Mouse (Mus musculus) layer of hippocampus, adult 18-20 months (tissue): ENCODE data around the gene Tram2. TPM values are rescaled to one million over a fixed set of nuclear protein-coding genes. Genes with fewer than 3 reads are reported as not detected.

Experiments
- DNase-seq, 2 experiments: peaks; one replicate each; pipeline ENCODE4 v3.0.0; 2022; ENCODE audit warnings: low spot score in 2 of 2
- total RNA-seq, 2 experiments: library from RNA; stranded (reverse); gene quantifications; 2 replicates each; pipeline ENCODE4 v1.2.3; 2021

The Tram2 gene
- total RNA-seq, 2 experiments from 2014 or later, result 1.1 to 1.4 TPM

DNA sequence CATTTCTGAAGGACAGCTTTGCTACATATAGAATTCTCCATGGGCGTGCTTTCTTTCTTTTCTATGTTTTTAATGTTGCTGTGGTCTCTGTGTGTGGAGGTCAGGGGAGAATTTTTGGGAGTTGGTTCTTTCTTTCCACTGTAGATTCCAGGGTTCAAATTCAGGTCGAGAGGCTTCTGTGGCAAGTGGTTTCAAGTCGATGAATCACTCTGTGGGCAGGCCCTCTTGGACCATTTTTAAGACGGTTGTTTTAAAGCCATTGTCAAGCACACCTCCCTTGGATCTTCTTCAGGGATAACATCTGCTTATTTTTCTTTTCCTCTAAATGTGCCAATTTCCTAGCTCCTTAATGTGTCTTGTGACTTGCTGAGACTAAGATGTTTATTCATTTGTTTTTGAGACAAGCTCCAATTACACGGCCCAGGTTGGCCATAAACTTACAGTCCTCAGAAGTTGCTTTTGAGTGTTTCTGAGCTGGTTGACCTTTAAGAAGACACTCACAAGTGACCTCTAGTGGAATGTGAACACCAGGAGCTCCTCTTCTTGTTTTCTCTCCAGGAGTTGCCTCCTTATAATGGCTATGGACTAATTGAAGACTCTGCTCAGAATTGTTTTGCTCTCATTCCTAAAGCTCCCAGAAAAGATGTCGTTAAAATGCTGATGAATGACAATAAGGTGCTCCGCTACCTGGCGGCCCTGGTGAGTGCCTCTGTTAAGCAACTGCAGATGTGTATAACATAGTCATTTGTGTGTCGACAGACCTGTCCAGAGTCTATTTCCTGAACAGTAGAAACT is 104.5 kb downstream of the Tram2 start:
- no peak for DNase-seq

DNA sequence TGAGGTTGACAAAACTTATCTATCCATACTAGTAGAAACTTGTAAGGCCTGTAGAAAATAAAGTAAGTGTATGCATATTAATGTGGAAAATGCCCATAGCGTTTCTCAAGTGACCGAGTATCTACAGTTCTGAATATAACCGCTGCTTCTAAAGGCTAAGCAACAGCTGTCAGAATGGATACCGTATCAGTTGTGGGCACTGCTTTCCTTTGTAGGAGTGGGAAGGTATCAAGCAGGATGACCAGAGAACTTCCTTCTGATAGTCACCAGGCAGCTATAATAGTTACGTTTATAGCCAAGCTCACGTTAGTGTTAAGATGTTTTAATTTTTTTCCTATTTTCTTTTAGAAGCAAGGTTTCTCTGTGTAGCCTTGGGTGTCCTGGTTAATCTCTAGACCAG is 105.6 kb downstream of the Tram2 start:
- DNase-seq, result no peak

DNA sequence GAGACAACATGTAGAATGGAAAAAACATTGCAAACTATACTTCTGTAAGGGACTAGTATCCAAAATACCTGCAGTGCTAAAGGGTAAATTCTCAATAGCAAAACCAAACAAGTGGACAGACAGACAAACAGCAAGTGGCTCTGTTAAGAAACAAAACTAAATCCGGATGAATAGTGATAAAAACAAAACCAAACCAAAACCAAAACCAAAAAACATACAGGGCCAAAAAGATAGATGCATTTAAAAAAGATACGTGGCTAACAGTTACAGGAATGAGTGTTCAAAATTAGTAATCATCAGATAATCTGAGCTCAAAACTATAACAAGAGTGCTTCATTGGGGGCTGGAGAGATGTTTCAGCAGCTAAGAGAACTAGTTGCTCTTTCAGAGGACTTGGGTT is 109.4 kb downstream of the Tram2 start:
- DNase-seq, result no peak

DNA sequence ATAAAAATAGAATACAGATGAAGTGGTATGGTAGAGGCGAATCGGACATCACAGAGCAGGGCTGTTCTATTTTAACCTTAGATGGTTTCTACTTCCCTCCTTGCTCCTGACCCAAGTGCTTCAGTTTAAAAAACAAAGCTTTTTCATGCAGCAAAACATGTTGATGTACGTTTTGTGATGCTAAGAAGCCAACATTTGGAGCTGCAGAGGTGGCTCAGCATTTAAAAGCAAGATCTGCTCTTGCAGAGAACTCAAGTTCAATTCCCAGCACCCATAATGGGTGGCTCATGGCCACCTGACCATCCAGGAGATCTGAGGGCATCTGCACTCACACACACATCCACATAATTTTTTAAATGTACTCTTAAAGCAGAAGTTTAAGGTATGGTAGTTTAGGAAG is 124.2 kb downstream of the Tram2 start:
- DNase-seq, result no peak

DNA sequence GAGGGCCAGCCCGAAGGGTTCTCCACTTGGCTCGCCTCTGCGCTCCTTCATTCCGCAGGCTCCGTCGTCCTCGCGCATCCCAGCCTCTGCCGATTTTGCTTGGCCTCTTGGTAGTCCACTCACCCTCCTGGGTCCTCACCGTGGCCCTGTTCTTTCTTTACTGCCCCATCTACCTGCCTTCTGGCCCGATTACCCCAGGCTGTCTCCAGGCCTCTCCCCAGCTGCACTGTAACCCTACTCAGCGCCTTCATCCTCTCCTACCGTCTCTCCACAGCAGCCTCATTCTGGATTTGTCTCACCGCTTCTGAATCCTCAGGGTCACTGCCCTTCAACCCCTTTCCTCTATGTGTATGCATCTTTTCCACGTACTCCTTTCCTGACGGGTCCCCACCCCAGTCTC is 127.2 kb downstream of the Tram2 start:
- no peak for DNase-seq

DNA sequence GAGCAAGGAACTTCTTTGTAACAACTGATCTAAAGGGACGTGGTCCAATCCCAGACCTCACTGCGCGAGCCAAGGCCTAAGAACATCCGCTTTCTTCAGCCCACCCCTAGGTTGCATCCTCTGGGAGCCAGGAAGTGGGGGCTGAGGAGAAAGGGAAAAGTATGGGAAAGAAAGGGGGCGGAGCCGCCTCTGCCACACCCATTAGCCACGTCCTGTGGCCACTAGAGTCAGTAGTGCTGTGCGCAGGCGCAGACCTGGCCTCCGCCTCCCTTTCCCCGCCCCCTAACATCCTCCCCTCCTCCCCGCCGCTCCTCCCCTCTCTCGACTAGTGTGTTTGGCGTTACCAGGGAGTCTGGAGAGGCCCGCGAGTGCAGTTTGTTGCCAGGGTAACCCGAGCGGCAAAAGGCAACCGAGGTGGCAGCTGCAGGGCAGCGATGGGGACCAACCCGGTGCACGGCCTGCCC is 127.7 kb downstream of the Tram2 start, which contains the start of gene Efhc1:
Gene Efhc1 (plus strand): TSS at position 327 of the 464 bp plus-strand sequence.
- DNase-seq, result peak; percentile 91 to 97

Other genes starting within 250 kb of the Tram2 start
- gene Paqr8, start 188.6 kb downstream of the Tram2 start, total RNA-seq, result 100 to 1,000 TPM; 151 to 161 TPM
- 1 to 10 TPM; 1.2 to 1.8 TPM for gene Efhc1, start 127.6 kb downstream of the Tram2 start, total RNA-seq
- 10 to 100 TPM; 30.9 to 31.7 TPM for gene Tmem14a, start 139.3 kb upstream of the Tram2 start, total RNA-seq
- gene Gsta3, start 161.4 kb upstream of the Tram2 start, total RNA-seq, result 1 to 10 TPM; 1.1 to 1.7 TPM